Mouse (Mus musculus) ES-Bruce4 (cell line): ENCODE measurements around the gene Nppb. TPM values are rescaled to one million over a fixed set of nuclear protein-coding genes. Genes with fewer than 3 reads are reported as not detected.

Experiments
- H3K27ac ChIP-seq: 2 replicates; pipeline ENCODE4 v1.5.1; 2012; ENCODE audit warnings: low read length, inconsistent platforms; ENCODE audit not compliant: insufficient read depth
- H3K27me3 ChIP-seq: 2 replicates; pipeline ENCODE4 v1.6.1; 2012; ENCODE audit warnings: mild to moderate bottlenecking, low read length, inconsistent platforms; ENCODE audit not compliant: control insufficient read depth, poor library complexity, insufficient read depth, severe bottlenecking
- H3K36me3 ChIP-seq: 2 replicates; pipeline ENCODE4 v1.6.1; 2012; ENCODE audit warnings: inconsistent platforms, mild to moderate bottlenecking, low read length, moderate library complexity; ENCODE audit not compliant: control insufficient read depth, poor library complexity, insufficient read depth, severe bottlenecking
- H3K4me1 ChIP-seq: one replicate; pipeline ENCODE4 v1.8.1; 2011; ENCODE audit warnings: low read length; ENCODE audit not compliant: control insufficient read depth, insufficient read depth
- H3K4me3 ChIP-seq: 2 replicates; pipeline ENCODE4 v1.5.1; 2011; ENCODE audit warnings: low read depth, mild to moderate bottlenecking, low read length
- H3K9ac ChIP-seq: 2 replicates; pipeline ENCODE4 v1.6.1; 2012; ENCODE audit warnings: low read depth, mild to moderate bottlenecking, inconsistent platforms; ENCODE audit not compliant: poor library complexity, severe bottlenecking
- H3K9me3 ChIP-seq: replicated peaks from 2 replicates; pipeline ENCODE4 v1.6.1; 2012; ENCODE audit warnings: mild to moderate bottlenecking, low read length, inconsistent platforms; ENCODE audit not compliant: control insufficient read depth, poor library complexity, insufficient read depth, severe bottlenecking
- CTCF ChIP-seq: IDR thresholded peaks from one replicate; pipeline ENCODE4 v1.8.1; 2011; ENCODE audit warnings: low read depth, low read length
- EP300 ChIP-seq: IDR thresholded peaks from 2 replicates; pipeline ENCODE4 v1.6.1; 2011; ENCODE audit warnings: low read depth, low read length; ENCODE audit not compliant: insufficient read depth
- POLR2A ChIP-seq: IDR thresholded peaks from one replicate; pipeline ENCODE4 v1.8.1; 2011; ENCODE audit warnings: low read length; ENCODE audit not compliant: insufficient read depth
- polyA plus RNA-seq: library from polyadenylated mRNA; stranded (reverse); fragments of >200 nt; gene quantifications from 2 replicates; pipeline ENCODE4 v1.2.4, GENCODE M21; 2011; ENCODE audit warnings: low read depth; ENCODE audit not compliant: missing spikeins, insufficient read depth, insufficient read length

Nppb gene
- polyA plus RNA-seq: 0.87 and 2.1 TPM in 2 replicates

GRCm38 (mm10) chr4:147985205-147986132 is at the start of gene Nppb:
Nppb (plus strand) TSS chr4:147985788.
- H3K9ac ChIP-seq: no peak within 1 kb of the TSS
- peak within 1 kb of the TSS; percentile 7; the same call in 1 of the 2 replicates for H3K4me3 ChIP-seq
- no peaks in the 10 kb centered on the region for H3K36me3 ChIP-seq
- no peak within 1 kb of the TSS for H3K27ac ChIP-seq
- no peaks in the 10 kb centered on the region for H3K4me1 ChIP-seq
- H3K9me3 ChIP-seq: no peaks in the 10 kb centered on the region
- TF ChIP-seq POLR2A (no peak), EP300 (peak; percentile 64; the same call in 1 of the 2 replicates)
- H3K27me3 ChIP-seq: no peaks in the 10 kb centered on the region

DNA sequence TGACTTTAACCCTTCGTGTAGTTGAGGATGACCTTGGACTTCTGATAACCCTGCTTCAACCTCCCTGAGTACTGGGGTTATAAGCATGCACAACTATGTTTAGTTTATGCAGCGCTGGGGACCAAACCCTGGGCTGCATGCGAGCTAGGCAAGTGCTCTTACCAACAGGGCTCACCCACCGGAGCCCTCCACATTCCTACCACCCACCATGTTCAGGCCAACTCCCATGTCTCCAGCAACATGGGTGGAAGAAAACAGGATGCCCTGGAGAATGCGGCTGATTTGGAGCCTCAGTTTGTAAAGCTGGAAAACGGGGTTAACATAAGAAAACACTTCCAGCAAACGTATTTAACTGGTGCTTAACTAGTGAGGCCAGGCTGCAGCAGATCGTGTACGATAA is 49.7 kb upstream of the Nppb start:
- no peak for TF ChIP-seq CTCF
- TF ChIP-seq EP300: no peak
- no peak for TF ChIP-seq POLR2A
- peak overlapping the region; percentile 76 for H3K9ac ChIP-seq
- peaks cover 9% of the 10 kb centered on the region for H3K4me1 ChIP-seq
- H3K4me3 ChIP-seq: peak overlapping the region; percentile 92
- H3K9me3 ChIP-seq: no peaks in the 10 kb centered on the region
- H3K36me3 ChIP-seq: no peaks in the 10 kb centered on the region
- H3K27ac ChIP-seq: no peak overlapping the region
- no peaks in the 10 kb centered on the region for H3K27me3 ChIP-seq

GRCm38 (mm10) chr4:147936331-147936954 is 49.1 kb upstream of the Nppb start, which contains the start of gene Plod1:
Plod1 (minus strand) TSS chr4:147936767.
- Histone ChIP-seq H3K4me3 (peak within 1 kb of the TSS; percentile 92), H3K27me3 (no peaks in the 10 kb centered on the region), H3K4me1 (peaks cover 9% of the 10 kb centered on the region), H3K36me3 (no peaks in the 10 kb centered on the region), H3K9me3 (no peaks in the 10 kb centered on the region), H3K9ac (peak within 1 kb of the TSS; percentile 76), H3K27ac (peak within 1 kb of the TSS; percentile 55)
- no peak for TF ChIP-seq EP300
- TF ChIP-seq CTCF: peak; percentile 16
- TF ChIP-seq POLR2A: peak; percentile 79

- H3K36me3 ChIP-seq: no peaks in the 10 kb centered on the region
- TF ChIP-seq POLR2A (no peak), EP300 (no peak), CTCF (no peak)
- peak overlapping the region; percentile 55 for H3K27ac ChIP-seq
- peak overlapping the region; percentile 76; the same call in 1 of the 2 replicates for H3K9ac ChIP-seq
- no peaks in the 10 kb centered on the region for H3K27me3 ChIP-seq
- no peaks in the 10 kb centered on the region for H3K9me3 ChIP-seq
- peaks cover 9% of the 10 kb centered on the region for H3K4me1 ChIP-seq
- peak overlapping the region; percentile 92 for H3K4me3 ChIP-seq
Observed at GRCm38 (mm10) chr4:147937021-147937420, 48.6 kb upstream of the Nppb start.

DNA sequence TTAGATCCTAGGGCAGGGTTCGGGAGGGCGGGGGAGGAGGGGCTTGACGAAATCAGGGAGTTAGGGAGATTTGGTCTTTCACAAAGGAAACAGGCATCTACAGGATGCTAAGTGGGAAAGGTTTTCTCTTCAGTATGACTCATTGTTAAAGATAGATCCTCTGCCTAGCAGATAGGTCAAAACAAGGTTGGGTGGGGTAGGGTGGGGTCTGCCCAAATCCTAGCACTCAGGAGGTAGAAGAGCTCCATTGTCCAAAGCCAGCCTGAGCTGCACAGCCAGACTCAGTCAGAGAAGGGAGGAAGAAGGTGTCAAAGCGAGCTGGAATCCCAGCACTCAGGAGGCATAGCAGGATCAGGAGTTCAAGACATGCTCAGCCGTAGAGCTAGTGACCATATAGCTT is 48.1 kb upstream of the Nppb start:
- H3K9me3 ChIP-seq: no peaks in the 10 kb centered on the region
- peak; percentile 56 for TF ChIP-seq EP300
- TF ChIP-seq POLR2A: no peak
- no peaks in the 10 kb centered on the region for H3K36me3 ChIP-seq
- H3K27me3 ChIP-seq: no peaks in the 10 kb centered on the region
- H3K4me3 ChIP-seq: no peak overlapping the region
- H3K4me1 ChIP-seq: peaks cover 9% of the 10 kb centered on the region
- H3K27ac ChIP-seq: peak overlapping the region; percentile 63
- no peak overlapping the region for H3K9ac ChIP-seq
